16 mouse cellular contexts compared by ENCODE assay signal in genomic region chr6:108107376-108107775, GRCm38 (mm10).
"Had no signal": no experiment of that assay in that cellular context is flagged by ENCODE, and none has a peak within 500 bp of the region (broad histone marks: within the 10 kb centered on the region; RNA-seq: fewer than 3 reads in every experiment).

No protein-coding gene starts in this region.

- ATAC-seq: liver, postnatal 0 days; lung, postnatal 0 days; midbrain, embryonic 13.5 days; midbrain, embryonic 15.5 days had no signal

- H3K9ac ChIP-seq: liver, postnatal 0 days; lung, embryonic 15.5 days; midbrain, embryonic 13.5 days; midbrain, embryonic 15.5 days; neural tube, embryonic 12.5 days; stomach, embryonic 15.5 days had no signal

- H3K36me3 ChIP-seq: lung, embryonic 15.5 days; midbrain, embryonic 13.5 days; neural tube, embryonic 12.5 days; stomach, embryonic 15.5 days had no signal

- H3K27me3 ChIP-seq: lung, embryonic 15.5 days; midbrain, embryonic 13.5 days; midbrain, embryonic 15.5 days; neural tube, embryonic 12.5 days; stomach, embryonic 15.5 days had no signal

- H3K4me2 ChIP-seq: lung, embryonic 15.5 days; midbrain, embryonic 13.5 days; midbrain, embryonic 15.5 days; neural tube, embryonic 12.5 days; stomach, embryonic 15.5 days had no signal

- H3K4me1 ChIP-seq: lung, embryonic 15.5 days; midbrain, embryonic 13.5 days; midbrain, embryonic 15.5 days; neural tube, embryonic 12.5 days; stomach, embryonic 15.5 days had no signal

- H3K9me3 ChIP-seq: lung, embryonic 15.5 days; midbrain, embryonic 10.5 days; midbrain, embryonic 13.5 days; midbrain, embryonic 15.5 days; neural tube, embryonic 12.5 days; stomach, embryonic 15.5 days had no signal

- H3K27ac ChIP-seq: lung, embryonic 15.5 days; midbrain, embryonic 10.5 days; midbrain, embryonic 13.5 days; midbrain, embryonic 15.5 days; neural tube, embryonic 12.5 days; stomach, embryonic 15.5 days; stomach, postnatal 0 days had no signal

- H3K4me3 ChIP-seq: lung, embryonic 15.5 days; midbrain, embryonic 10.5 days; midbrain, embryonic 13.5 days; midbrain, embryonic 15.5 days; neural tube, embryonic 12.5 days; stomach, embryonic 15.5 days had no signal

- DNase-seq: liver, postnatal 0 days; lung, adult 2 months; lung, postnatal 14 days; lung, postnatal 4 days; right cerebral cortex, postnatal 14 days; thymus, adult 2 months; thymus, postnatal 25 days; thymus, postnatal 4 days had no signal
